Mouse (Mus musculus) adrenal gland, postnatal 4 days (tissue): ENCODE results near the gene Cdc25a. TPM values are rescaled to one million over a fixed set of nuclear protein-coding genes. Genes with fewer than 3 reads are reported as not detected.

Source experiments
- DNase-seq, 2 experiments: peaks; one replicate each; pipeline ENCODE4 v3.0.0; 2021 to 2022; ENCODE audit warnings: low spot score in 2 of 2, mixed read lengths in 2 of 2
- microRNA-seq: library from miRNA; unstranded; fragments of <30 nt; microRNA quantifications from one replicate; pipeline ENCODE4 v1.2.0, GENCODE M21; 2021
- total RNA-seq, 2 experiments: library from RNA; stranded (reverse); gene quantifications; 2 replicates each; pipeline ENCODE4 v1.2.3; 2021

Gene Cdc25a
- total RNA-seq, 2 experiments from 2014 or later, result 25.5 to 28.3 TPM

- DNase-seq, result peak; percentile 91 to 95
Observed at GRCm38 (mm10) chr9:109931257-109932171, 56.1 kb downstream of the Cdc25a start, which contains the start of gene Map4. Gene Map4, plus strand, starts transcription at chr9:109931460.

DNA sequence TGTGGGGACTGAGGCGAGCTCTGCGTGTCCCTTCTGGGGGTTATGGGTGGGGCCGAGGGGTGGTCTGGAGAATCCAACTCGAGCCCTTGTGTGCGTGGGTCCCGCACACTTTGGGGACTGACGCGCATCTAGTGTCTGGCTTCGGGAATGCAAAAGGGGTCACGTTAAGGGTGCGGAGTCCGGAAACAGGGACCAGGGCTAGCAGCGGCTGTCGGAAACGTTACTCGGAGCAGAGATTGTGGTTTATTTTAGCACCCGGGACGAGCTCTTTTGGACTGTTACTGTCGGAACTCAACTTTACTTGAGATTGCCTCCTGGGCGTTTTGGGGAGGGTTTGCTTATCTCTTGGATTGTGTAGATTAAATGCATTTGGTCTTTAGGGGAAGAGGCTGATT, 57.0 kb downstream of the Cdc25a start:
- DNase-seq, result peak in 1 of 2 experiments; percentile 6

DNA sequence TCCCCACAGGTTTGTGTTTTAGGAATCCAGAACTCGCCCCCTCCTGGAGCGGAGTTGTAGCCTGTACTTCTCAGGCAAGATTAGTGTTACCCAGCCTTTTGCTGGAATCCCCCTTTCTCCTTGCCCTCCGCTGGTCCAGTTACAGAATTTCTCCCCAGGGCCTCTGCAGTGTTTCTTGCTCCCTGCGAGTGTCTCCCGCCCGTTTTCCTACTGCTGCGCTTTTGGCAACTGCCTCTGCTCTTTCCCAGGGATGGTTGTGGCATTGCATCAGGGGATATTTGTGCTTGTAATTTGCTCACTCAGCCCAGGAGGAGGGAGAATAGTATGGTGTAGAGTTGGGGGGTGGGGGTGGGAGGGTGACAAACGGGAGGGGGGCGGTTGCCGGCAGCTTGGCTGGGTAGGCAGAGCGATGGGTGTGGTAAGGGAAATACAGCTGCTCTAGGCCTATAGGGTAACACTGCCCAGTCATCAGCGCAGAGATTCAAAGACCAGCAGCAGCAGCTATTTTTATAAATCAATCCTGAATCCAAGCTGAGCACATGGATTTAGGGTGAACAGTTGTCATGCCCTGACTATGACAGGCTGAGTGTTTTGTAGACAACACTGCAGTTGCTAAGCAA, 57.5 kb downstream of the Cdc25a start:
- DNase-seq, result peak in 1 of 2 experiments; percentile 22

GRCm38 (mm10) chr9:109939401-109939800, 64.0 kb downstream of the Cdc25a start:
- no peak for DNase-seq

DNA sequence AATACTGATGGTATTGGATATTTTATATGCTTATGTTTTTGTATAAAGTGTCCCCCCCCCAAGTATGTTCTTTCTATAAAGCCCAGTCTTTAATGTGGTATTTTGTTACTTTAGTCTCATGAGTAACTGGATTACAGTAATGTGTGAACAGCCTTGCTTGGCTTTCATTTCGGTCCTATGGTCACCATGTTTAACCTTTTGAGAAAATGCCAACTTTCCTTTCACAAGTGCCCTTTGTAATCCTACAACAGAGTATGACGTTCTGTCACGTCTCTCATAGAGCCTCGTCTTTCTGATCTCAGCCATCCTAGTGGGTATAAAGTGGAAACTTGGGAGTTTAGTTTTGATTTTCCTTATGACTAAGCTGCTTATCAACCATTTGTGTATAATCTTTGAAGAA, 67.4 kb downstream of the Cdc25a start:
- no peak for DNase-seq

Small RNA genes lying within 50 kb of the gene (microRNA-seq; reads per million reads assigned to microRNA genes)
- gene Mir7089, result not detected

Other genes starting within 250 kb of the Cdc25a start
- gene Fbxw24, start 249.5 kb upstream of the Cdc25a start, total RNA-seq, result not detected
- under 1 TPM in 1 of 2 experiments, not detected in 1; 0.20 TPM for gene Fbxw25, start 210.9 kb upstream of the Cdc25a start, total RNA-seq
- gene Fbxw18, start 172.9 kb upstream of the Cdc25a start, total RNA-seq, result not detected
- not detected for gene Fbxw26, start 129.5 kb upstream of the Cdc25a start, total RNA-seq
- not detected for gene Fbxw27, start 84.9 kb upstream of the Cdc25a start, total RNA-seq
- gene Spink8, start 63.3 kb upstream of the Cdc25a start, total RNA-seq, result 10 to 100 TPM in 1 of 2 experiments, 1 to 10 TPM in 1; 8.3 to 10.6 TPM
- 10 to 100 TPM; 22.3 to 29.5 TPM for gene Nme6, start 42.8 kb upstream of the Cdc25a start, total RNA-seq
- gene Camp, start 26.0 kb upstream of the Cdc25a start, total RNA-seq, result 10 to 100 TPM; 11.6 to 32.1 TPM
- 100 to 1,000 TPM; 118 to 124 TPM for gene Map4, start 55.9 kb downstream of the Cdc25a start, total RNA-seq
- gene Smarcc1, start 242.1 kb downstream of the Cdc25a start, total RNA-seq, result 100 to 1,000 TPM in 1 of 2 experiments, 10 to 100 TPM in 1; 90.4 to 100 TPM
- 100 to 1,000 TPM; 102 to 111 TPM for gene Dhx30, start 242.3 kb downstream of the Cdc25a start, total RNA-seq